Mouse (Mus musculus): ENCODE results near the gene Fam187b.

The Fam187b gene

DNA sequence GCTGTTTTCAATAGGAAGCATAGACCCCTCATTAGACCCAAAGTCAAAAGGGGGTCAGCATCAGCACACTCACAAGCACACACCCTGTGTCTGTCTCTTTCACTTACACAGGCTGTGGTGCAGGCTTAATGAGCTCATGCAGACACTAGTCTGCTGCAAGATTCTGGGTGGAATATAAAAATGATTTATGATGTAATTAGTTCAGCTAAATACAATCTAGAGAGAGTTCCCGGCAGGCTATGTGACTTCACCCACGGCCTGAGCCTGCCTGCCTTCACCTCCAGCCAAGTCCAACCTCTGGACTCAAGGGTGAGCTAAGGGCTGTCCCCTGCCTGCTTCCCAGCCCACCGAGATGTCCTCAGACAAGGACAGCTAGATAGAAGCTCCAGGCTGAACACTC, 35.3 kb downstream of the Fam187b start:
- no peak for DNase-seq (ENCODE audit: low read depth)

DNA sequence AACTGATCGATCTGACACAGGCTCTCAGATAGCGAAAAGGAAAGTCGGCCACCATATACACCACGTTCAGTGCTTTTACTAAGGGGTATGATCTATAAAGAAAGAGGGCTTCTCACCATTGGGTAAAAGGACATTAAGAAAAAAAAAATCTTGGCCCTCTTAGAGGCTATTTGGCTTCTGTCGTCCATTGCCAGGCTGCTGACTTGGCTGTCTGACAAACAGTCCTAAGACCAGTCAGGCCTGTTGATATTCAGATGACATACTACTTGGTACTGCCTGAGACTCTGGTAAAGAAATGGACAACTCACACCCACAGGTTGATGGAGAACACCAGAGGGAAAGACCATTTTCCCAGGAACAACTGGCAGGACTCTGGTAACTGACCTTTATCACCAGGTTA, 39.4 kb downstream of the Fam187b start:
- DNase-seq (ENCODE audit: low read depth), result no peak

DNA sequence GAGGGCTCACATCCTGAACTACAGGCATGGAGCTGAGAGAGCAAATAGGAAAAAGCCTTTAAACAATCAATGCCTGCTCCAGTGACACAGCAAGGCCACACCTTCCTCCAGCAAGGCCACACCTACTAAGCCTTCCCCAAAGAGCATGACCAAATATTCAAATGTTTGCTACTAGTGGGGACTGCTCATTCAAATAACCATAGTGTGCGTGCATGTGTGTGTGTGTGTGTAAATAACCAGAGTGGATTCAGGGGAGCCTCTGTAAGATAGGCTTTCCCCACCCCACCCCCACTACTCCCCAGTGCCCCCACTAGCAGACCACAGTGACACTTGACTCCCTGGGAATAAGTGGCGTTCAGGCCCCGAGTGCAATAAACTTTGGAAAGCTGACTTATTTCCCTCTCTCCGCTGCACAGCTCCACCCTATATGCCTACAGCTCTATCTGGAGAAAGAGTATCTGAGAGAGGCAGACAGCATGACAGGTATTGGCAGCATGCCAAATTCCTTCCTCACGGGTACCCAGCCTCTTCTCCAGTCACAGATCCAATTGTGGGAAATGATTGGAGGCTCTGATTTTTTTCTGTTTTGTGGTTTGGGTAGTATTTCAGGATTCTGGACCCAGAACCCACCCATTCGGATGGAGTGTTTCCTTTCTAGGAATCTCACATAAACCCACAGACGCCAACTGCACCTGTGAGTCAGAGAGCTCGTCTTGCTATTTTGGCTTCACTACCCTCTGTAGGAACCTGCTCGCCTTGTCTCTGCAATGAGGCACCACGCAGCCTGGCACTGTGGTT, 43.7 kb downstream of the Fam187b start:
- no peak for DNase-seq (ENCODE audit: low read depth)

DNA sequence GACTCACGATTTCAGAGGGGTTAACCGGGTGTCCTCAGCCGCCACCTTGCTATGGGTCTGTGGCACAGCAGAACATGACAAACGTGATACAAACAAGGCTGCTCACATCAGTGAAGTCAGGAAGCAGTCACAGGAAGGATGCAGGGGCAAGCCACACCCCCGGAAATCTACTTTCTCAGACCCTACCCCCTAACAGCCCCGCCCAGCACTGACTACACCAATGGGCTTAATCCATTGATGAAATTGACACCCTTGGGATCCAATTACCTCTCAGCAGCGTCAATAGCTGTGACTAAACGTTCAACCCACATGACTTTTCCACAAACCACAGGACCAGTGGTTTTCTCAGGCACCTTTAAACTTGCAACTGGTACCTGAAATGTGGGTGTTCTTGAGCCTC, 55.0 kb downstream of the Fam187b start:
- no peak for DNase-seq (ENCODE audit: low read depth)

DNA sequence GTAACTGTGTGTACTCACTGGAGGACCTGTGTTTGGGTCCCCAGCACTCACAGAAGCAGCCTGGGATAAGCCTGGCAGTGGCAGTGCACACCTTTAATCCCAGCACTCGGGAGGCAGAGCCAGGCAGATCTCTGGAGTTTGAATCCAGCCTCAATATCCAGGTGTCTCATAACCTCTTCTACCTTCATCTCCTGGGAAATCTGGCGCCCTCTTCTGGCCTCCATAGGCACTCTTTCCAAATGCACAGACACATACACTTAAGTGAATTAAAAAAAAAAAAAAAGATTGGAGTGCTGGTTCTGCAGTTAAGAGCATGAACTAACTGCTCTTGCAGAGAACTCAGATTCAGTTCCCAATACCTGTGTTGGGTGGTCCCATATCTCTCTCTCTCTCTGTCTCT, 57.1 kb downstream of the Fam187b start:
- DNase-seq (ENCODE audit: low read depth), result no peak

DNA sequence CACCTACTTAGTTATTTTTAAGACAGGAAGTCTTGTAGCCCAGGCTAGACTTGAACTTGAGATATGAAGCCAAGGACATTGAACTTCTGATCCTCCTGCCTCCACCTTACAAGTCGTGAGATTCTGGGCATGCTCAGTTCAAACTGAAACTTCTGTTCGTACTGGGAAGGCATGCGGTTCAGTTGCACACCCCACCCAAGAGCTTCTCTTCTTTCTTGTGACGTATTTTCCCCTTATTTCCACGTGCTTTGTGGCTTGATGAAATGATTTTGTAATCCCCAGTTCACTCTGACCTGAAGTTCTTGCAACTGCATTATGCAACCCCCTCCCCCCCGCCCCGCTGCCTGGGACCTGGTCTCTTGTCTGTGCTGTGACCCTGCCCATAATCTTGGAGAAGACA, 58.1 kb downstream of the Fam187b start:
- no peak for DNase-seq (ENCODE audit: low read depth)

DNA sequence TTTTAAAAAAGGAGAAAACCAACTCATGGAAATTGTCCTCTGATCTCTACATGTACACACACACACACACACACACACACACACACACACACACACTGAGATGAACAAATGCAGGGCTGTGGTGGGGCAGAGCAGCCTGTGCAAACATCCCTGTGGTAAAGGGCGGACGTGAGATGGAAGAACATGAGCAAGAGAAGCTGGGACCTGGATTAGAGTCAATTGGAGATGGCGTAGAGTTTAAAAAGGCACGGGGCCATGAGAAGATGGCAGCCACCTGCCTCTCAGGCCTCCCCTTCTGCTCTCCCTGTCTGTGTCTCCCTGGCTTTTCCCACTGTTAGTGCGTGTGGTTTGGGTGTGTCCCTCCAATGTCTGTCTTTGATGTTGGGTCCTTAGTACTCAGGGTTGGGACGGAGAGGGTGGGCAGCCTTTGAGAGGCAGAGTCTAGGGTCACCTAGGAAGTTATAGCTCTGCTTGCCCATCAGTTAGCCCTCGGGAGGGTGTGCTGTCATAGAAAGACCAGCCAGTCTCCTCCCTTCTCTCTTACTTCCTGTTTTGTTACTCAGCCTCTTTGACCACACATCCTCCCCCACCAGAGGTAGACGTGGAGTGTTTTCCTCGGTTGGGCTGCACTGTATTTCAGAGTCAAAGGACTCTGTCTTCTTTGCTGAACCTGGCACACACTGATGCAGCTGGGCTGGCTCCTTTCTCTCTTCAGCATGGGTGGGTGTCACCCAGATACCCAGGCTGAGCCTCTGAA, 60.0 kb downstream of the Fam187b start:
- DNase-seq (ENCODE audit: low read depth), result no peak

DNA sequence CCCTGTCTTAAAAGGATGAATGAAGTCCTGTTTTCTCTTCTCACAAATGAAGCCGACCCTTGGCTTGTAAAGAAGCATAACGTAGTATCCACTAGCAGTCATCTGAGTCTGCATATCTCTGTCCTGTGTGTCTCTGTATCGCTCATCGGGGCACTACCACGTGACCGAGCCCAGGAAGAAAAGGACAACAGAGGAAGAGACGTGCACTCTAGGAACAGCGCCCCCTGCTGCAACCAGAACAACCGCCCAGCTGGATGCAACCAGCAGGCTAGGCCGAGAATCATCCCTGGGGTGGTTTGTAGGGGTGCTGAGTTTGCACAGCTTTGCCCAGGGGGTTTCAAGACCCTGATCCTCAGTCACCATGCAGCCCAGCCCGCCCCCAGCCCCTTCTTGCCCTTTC, 61.2 kb downstream of the Fam187b start:
- no peak for DNase-seq (ENCODE audit: low read depth)

DNA sequence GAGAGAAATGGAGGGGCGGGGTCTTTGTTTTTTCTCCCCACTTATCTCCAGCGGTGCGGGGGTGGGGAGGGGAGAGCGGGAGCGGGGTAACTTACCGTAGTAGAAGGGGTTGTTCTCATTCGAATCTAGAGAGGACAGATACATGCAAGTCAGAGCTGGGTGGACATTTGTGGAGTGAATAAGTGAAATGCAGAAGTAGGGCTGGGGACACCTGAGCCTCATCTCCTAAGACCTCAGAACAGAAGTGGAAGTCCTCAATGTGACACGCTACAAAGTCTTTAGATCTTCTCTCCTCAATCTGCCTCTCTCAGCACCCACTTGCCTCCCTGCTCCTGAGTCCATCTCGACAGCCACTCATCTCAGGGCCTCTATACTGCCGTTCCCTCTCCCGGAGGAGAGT, 61.7 kb downstream of the Fam187b start:
- DNase-seq (ENCODE audit: low read depth), result no peak

DNA sequence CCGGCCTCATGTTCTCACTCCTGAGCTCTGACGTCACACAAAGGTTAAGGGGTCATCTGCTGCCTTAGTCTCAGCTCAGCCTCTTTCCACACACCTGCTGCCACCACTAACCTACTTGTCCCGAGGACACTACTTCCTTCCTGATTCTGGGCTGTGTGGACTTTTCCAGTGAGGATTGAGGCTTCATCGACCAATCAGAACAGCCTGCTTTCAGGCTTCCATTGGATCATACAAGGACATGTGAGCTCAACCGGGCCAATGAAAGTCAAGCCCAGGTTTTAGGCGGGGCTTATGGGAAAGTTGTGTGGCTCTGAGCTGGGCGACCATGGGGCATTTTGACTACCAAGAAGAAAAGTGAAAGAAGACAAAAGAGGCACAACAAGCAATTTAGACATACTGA, 63.3 kb downstream of the Fam187b start:
- no peak for DNase-seq (ENCODE audit: low read depth)

DNA sequence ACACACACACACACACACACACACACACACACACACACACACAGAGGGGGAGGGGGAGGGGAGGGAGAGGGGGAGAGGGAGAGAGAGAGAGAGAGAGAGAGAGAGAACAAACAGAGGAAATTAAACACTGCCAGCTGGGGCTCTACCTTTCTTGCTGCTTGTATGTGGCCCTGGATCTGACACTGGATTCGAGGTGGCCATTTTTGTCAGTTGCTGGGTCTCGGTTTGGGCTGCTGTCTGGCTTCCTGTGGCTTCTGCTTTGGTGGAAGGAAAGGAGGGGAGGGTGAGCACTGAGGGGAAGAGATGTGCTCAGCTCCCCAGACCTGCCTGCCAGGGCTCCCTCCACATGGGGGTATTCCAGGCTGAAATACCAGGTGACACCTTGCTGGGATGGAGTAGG, 64.1 kb downstream of the Fam187b start:
- no peak for DNase-seq (ENCODE audit: low read depth)

DNA sequence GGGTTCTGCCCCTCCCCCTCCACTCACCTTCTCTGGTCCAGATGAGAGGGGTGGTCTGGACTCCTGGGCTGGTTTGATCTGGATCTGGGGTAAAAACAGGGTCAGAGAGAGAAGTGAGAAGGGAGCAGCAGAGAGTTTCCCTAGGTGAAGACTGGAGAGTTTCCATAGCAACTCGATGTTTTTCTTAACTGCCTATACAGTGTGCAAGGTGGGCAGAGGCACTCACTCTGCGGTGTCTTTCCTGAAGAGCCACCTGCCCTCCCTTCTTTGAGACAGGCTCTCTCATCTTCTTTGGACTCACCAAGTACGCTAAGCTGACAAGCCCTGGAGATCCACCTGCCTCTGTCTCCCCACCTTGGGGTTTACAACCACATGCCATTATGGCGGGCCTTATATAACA, 65.4 kb downstream of the Fam187b start:
- DNase-seq (ENCODE audit: low read depth), result no peak

Measured in c-Kit-positive CD71-positive TER-119-negative erythroid progenitor cells, embryonic 14.5 days (primary cell).